ENCODE assay signal across 8 mouse cellular contexts in the genomic region with DNA sequence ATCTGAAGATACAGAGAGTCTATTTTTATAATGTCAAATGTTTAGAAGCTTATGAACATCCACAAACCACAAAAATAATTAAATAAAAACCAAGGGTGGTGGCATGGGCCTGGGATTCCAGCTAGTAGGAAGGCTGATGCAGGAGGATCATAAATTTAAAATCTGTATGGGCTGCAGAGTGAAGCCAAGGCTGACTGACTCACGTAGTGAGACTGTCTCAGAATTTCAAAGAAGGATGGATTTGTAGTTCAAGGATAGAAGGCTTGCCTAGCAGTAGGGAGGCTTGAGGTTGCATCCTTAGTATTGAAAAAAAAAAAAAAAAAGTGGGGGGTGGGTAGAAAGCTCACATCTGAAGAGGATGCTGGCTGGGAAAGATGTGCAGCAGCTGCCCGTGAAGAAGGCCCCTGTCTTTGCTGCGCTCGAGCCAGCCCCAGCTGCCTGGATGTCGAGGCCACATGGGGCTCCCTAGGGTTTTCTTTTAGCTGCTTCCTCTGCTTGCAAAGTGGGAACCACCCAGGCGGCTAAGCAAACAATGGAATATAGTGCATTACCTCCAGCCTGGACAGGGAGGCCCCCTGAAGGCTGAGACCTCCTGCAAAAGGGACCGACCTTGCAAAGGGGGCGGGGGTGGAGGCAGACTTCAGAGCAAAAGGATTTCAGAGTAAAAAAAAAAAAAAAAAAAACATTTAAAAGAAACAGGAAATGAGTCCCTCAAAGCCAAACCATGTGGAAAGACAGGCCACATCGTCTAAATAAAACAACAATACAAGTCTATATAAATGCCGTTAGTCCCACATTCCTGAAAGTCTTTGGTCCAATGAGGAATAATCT.
DNase-seq lines count a peak whose midpoint lies in the region; ATAC-seq and TF ChIP-seq lines count a peak whose summit lies in the region.

No protein-coding gene starts in this region.

- no peaks in the 10 kb centered on the region for H3K9me3 ChIP-seq in liver, embryonic 12.5 days (replicated peaks)
- no peaks in the 10 kb centered on the region; the same call in 1 of the 2 replicates for H3K9me3 ChIP-seq in midbrain, embryonic 11.5 days (ENCODE audit: control insufficient read depth, low read length)

- no peaks in the 10 kb centered on the region for H3K36me3 ChIP-seq in liver, embryonic 12.5 days
- H3K36me3 ChIP-seq in kidney, adult 2 months (ENCODE audit: control insufficient read depth, insufficient read depth, low read length): no peaks in the 10 kb centered on the region
- H3K36me3 ChIP-seq in midbrain, embryonic 11.5 days (ENCODE audit: control insufficient read depth, insufficient read depth, low read length): no peaks in the 10 kb centered on the region

- ATAC-seq in liver, embryonic 12.5 days: no peak
- ATAC-seq in midbrain, embryonic 11.5 days (ENCODE audit: low FRiP score): peak; percentile 60
- no peak for ATAC-seq in monocyte, adult 5-6 weeks (replicated peaks; ENCODE audit: insufficient number of reproducible peaks, low FRiP score, low TSS enrichment, poor library complexity, severe bottlenecking)

- H3K4me3 ChIP-seq in liver, embryonic 12.5 days: no peak overlapping the region
- no peak overlapping the region for H3K4me3 ChIP-seq in kidney, adult 2 months (ENCODE audit: insufficient read depth, low read depth, low read length)
- no peak overlapping the region for H3K4me3 ChIP-seq in midbrain, embryonic 11.5 days (ENCODE audit: low read depth, low read length)

- H3K4me1 ChIP-seq in liver, embryonic 12.5 days: peaks cover 19% of the 10 kb centered on the region
- H3K4me1 ChIP-seq in kidney, adult 2 months (ENCODE audit: control insufficient read depth, insufficient read depth, low read length): peaks cover 3% of the 10 kb centered on the region; the same call in 1 of the 2 replicates
- H3K4me1 ChIP-seq in midbrain, embryonic 11.5 days (ENCODE audit: control insufficient read depth, insufficient read depth, low read length): peaks cover 44% of the 10 kb centered on the region

- H3K4me2 ChIP-seq in liver, embryonic 12.5 days: no peak overlapping the region
- 0 out of 2 replicates have a peak overlapping the region, but pooled peaks have one; percentile 9 for H3K4me2 ChIP-seq in midbrain, embryonic 11.5 days

- H3K27me3 ChIP-seq in liver, embryonic 12.5 days (replicated peaks): peaks cover 25% of the 10 kb centered on the region
- no peaks in the 10 kb centered on the region for H3K27me3 ChIP-seq in kidney, adult 2 months (replicated peaks; ENCODE audit: control insufficient read depth, insufficient read depth, low read length)
- no peaks in the 10 kb centered on the region for H3K27me3 ChIP-seq in midbrain, embryonic 11.5 days (ENCODE audit: control insufficient read depth, insufficient read depth, low read length)

- TF ChIP-seq POLR2A in kidney, adult 2 months (IDR thresholded peaks at IDR 0.05; ENCODE audit: low read depth, low read length): no peak

- 22% methylated on average over 10 of the region's 10 CpGs for WGBS in liver, embryonic 12.5 days (ENCODE audit: insufficient replicate concordance)
- 37% methylated on average over 10 of the region's 10 CpGs for WGBS in kidney, adult 2 months
- under 1% methylated on average over 10 of the region's 10 CpGs for WGBS in midbrain, embryonic 11.5 days

- no peak overlapping the region for H3K27ac ChIP-seq in liver, embryonic 12.5 days
- peak overlapping the region; percentile 13; the same call in 1 of the 2 replicates for H3K27ac ChIP-seq in kidney, adult 2 months (ENCODE audit: insufficient read depth, low read depth, low read length)
- H3K27ac ChIP-seq in midbrain, embryonic 11.5 days (ENCODE audit: low read depth, low read length): peak overlapping the region; percentile 77

- no peak for TF ChIP-seq CTCF in kidney, adult 2 months (conservative IDR thresholded peaks at IDR 0.05; ENCODE audit: insufficient read depth, insufficient read length, low read depth, low read length)

- peak; percentile 28 for DNase-seq in liver
- peak; percentile 54 for DNase-seq in adrenal gland, postnatal 25 days
- peak; percentile 36 to 63 for DNase-seq in gastrocnemius, postnatal 4 days (ENCODE audit: low spot score in 2 of 2)
- DNase-seq in kidney, adult 2 months: peak; percentile 72
- peak; percentile 92 for DNase-seq in midbrain, embryonic 11.5 days (ENCODE audit: low spot score, missing footprints)
- DNase-seq in yolk sac, embryonic 10.5 days (ENCODE audit: low spot score): peak; percentile 34

- no peak overlapping the region for H3K9ac ChIP-seq in liver, embryonic 12.5 days
- no peak overlapping the region for H3K9ac ChIP-seq in midbrain, embryonic 11.5 days (ENCODE audit: low read length)

Comparison
In these comparisons a context has a peak if more than half of its experiments do, and no peak if none do; other contexts are left out.
1. DNase-seq: peak in every context shown above with its lines; median percentile 92 in midbrain, embryonic 11.5 days; 72 in kidney, adult 2 months; 54 in adrenal gland, postnatal 25 days; 50 in gastrocnemius, postnatal 4 days; 34 in yolk sac, embryonic 10.5 days; 28 in liver.